Mouse (Mus musculus) spleen, postnatal 10 days (tissue): ENCODE measurements around the gene Exosc3.
A peak's percentile ranks its signal among the peaks of the same experiment; 100 is the strongest.
"Not testable (repeated sequence)": the region's sequence is repeated elsewhere in the genome, so short reads cannot be mapped to it uniquely, and the experiment has no call there.

Experiments
- DNase-seq, 2 experiments: peaks; one replicate each; pipeline ENCODE4 v3.0.0; 2021 to 2022; ENCODE audit warnings: low spot score in 2 of 2

Gene Exosc3

GRCm38 (mm10) chr4:45342286-45343155, at the start of gene Exosc3:
Exosc3 (minus strand) TSS chr4:45342732.
- DNase-seq: peak; percentile 77 to 81

- no peak for DNase-seq
Observed at GRCm38 (mm10) chr4:45392099-45392498, 49.6 kb upstream of the Exosc3 start.

GRCm38 (mm10) chr4:45387296-45387695, 44.8 kb upstream of the Exosc3 start:
- DNase-seq: not testable (repeated sequence)

GRCm38 (mm10) chr4:45382133-45382532, 39.6 kb upstream of the Exosc3 start:
- not testable (repeated sequence) for DNase-seq

- not testable (repeated sequence) for DNase-seq
Observed at GRCm38 (mm10) chr4:45380903-45381580, 38.5 kb upstream of the Exosc3 start.

GRCm38 (mm10) chr4:45376573-45376972, 34.0 kb upstream of the Exosc3 start:
- DNase-seq: no peak

- DNase-seq: no peak
Observed at GRCm38 (mm10) chr4:45374879-45375278, 32.3 kb upstream of the Exosc3 start.

- no peak for DNase-seq
Observed at GRCm38 (mm10) chr4:45371261-45371660, 28.7 kb upstream of the Exosc3 start.

- no peak for DNase-seq
Observed at GRCm38 (mm10) chr4:45356653-45357052, 14.1 kb upstream of the Exosc3 start.

GRCm38 (mm10) chr4:45341669-45342249, 773 bp downstream of the Exosc3 start, which contains the start of gene Dcaf10:
Dcaf10 (plus strand) TSS chr4:45342101.
- peak; percentile 93 to 97 for DNase-seq

GRCm38 (mm10) chr4:45341226-45341625, 1.3 kb downstream of the Exosc3 start:
- no peak for DNase-seq

GRCm38 (mm10) chr4:45332466-45332865, 10.1 kb downstream of the Exosc3 start:
- no peak for DNase-seq

GRCm38 (mm10) chr4:45331139-45331538, 11.4 kb downstream of the Exosc3 start:
- no peak for DNase-seq

- peak; percentile 77 to 81 for DNase-seq
Observed at GRCm38 (mm10) chr4:45320159-45320816, 22.2 kb downstream of the Exosc3 start.

GRCm38 (mm10) chr4:45311056-45311455, 31.5 kb downstream of the Exosc3 start:
- DNase-seq: no peak

- DNase-seq: no peak
Observed at GRCm38 (mm10) chr4:45308606-45309005, 33.9 kb downstream of the Exosc3 start.

- no peak for DNase-seq
Observed at GRCm38 (mm10) chr4:45308046-45308445, 34.5 kb downstream of the Exosc3 start.

- DNase-seq: peak in 1 of 2 experiments; percentile 5
Observed at GRCm38 (mm10) chr4:45305536-45305935, 37.0 kb downstream of the Exosc3 start.

GRCm38 (mm10) chr4:45296662-45297564, 45.6 kb downstream of the Exosc3 start, which contains the start of gene Trmt10b:
Trmt10b (plus strand) TSS chr4:45297127.
- DNase-seq: peak; percentile 53 to 85

- no peak for DNase-seq
Observed at GRCm38 (mm10) chr4:45287906-45288305, 54.6 kb downstream of the Exosc3 start.

GRCm38 (mm10) chr4:45286318-45286717, 56.2 kb downstream of the Exosc3 start:
- DNase-seq: no peak
